Mouse (Mus musculus) liver, adult 2 months (tissue): ENCODE measurements around the gene Ppp1r12a.

Experiments used
- CTCF ChIP-seq: fragments of 200-500 bp; IDR thresholded peaks from 2 replicates; pipeline ENCODE4 v1.5.1; 2011; ENCODE audit warnings: low read depth, low read length, control low read depth
- POLR2A ChIP-seq: fragments of 200-500 bp; IDR thresholded peaks from 2 replicates; pipeline ENCODE4 v1.6.1; 2011; ENCODE audit warnings: low read length, control low read depth; ENCODE audit not compliant: insufficient read depth; ENCODE audit errors: extremely low read depth

DNA sequence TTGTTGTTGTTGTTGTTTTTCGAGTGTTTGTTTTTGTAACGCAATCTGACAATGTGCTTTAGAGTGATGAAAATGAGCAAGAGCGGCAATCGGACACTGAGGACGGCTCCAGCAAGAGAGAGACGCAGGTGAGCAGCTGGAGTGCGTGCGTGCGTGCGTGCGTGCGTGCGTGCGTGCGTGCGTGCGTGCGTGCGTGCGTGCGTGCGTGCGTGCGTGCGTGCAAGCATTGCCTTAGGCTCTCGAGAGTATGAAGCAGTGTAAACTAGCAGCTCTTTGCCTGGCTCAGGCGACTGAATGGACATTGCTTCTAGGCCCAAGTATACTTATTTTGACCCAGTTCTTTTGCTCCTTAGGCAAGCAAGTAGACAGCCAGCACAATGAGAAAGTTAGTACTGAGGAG is 102.6 kb downstream of the Ppp1r12a start:
- TF ChIP-seq CTCF, result no peak
- no peak for TF ChIP-seq POLR2A
